Mouse (Mus musculus) embryonic fibroblast, embryonic 13.5 days (primary cell): ENCODE results near the gene Cwc22.

Experiments
- CTCF ChIP-seq: IDR thresholded peaks from 2 replicates; pipeline ENCODE4 v1.5.1; 2011; ENCODE audit warnings: mild to moderate bottlenecking, control low read depth, low read length, moderate library complexity, borderline replicate concordance; ENCODE audit not compliant: insufficient read depth
- POLR2A ChIP-seq: IDR thresholded peaks from 2 replicates; pipeline ENCODE4 v1.6.1; 2011; ENCODE audit warnings: low read depth, mild to moderate bottlenecking, control low read depth, low read length, moderate library complexity

DNA sequence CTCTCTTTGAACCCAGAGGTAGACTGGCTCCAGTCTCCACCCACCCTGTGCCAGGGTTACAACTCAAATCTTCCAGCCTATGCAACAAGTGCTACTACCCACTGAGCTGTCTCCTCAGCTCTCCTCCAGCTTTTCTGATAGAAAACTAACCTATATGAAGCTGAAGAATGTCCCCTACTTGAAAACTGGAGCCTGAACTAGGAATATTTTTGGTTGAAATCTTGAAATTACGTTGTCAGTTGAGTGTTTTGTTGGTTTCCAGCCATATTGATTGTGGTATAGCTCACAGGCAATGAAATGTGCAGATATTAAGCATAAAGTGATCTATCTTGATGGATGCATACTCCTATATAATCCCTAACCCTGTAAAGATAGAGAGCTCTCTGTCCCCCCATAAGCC, 65.8 kb downstream of the Cwc22 start:
- TF ChIP-seq POLR2A (no peak), CTCF (no peak)
